Mouse (Mus musculus) MEL (cell line): Measurements from ENCODE around the gene Itpr3. TPM values are rescaled to one million over a fixed set of nuclear protein-coding genes. Genes with fewer than 3 reads are reported as not detected.

Experiments
- DNase-seq: peaks from one replicate; pipeline ENCODE4 v3.0.0; 2011; ENCODE audit warnings: low read depth, low spot score
- H3K27ac ChIP-seq: 2 replicates; pipeline ENCODE4 v1.5.1; 2012; ENCODE audit warnings: low read depth, mild to moderate bottlenecking, control low read depth, low read length, moderate library complexity; ENCODE audit not compliant: control insufficient read depth
- H3K27me3 ChIP-seq, 2 experiments: fragments of 150-350 bp in 1 of 2; sonication (generic) in 1 of 2; 2 replicates each; pipeline ENCODE4 v1.6.1; 2012; ENCODE audit warnings: low read length in 2 of 2, mild to moderate bottlenecking in 2 of 2, improper control_type of control experiment in 1 of 2, moderate library complexity in 1 of 2; ENCODE audit not compliant: insufficient read depth in 2 of 2, control insufficient read depth in 1 of 2
- H3K36me3 ChIP-seq, 2 experiments: 2 replicates each; pipeline ENCODE4 v1.6.1; 2012 to 2014; ENCODE audit warnings: low read length in 2 of 2, improper control_type of control experiment in 1 of 2, inconsistent platforms in 1 of 2, mild to moderate bottlenecking in 1 of 2; ENCODE audit not compliant: insufficient read depth in 2 of 2, control insufficient read depth in 1 of 2
- H3K4me1 ChIP-seq, 2 experiments: fragments of 150-350 bp in 1 of 2; sonication (generic) in 1 of 2; 2 replicates each; pipeline ENCODE4 v1.6.1; 2012; ENCODE audit warnings: low read length in 2 of 2, improper control_type of control experiment in 1 of 2, mild to moderate bottlenecking in 1 of 2; ENCODE audit not compliant: insufficient read depth in 2 of 2, control insufficient read depth in 1 of 2
- H3K4me3 ChIP-seq, 2 experiments: fragments of 150-350 bp in 1 of 2; sonication (generic) in 1 of 2; 2 replicates each; pipeline ENCODE4 v1.5.1; 2012; ENCODE audit warnings: low read depth in 2 of 2, low read length in 2 of 2, mild to moderate bottlenecking in 2 of 2, moderate library complexity in 2 of 2, control low read depth in 1 of 2, improper control_type of control experiment in 1 of 2; ENCODE audit not compliant: control insufficient read depth in 1 of 2, insufficient read depth in 1 of 2
- H3K79me2 ChIP-seq: 2 replicates; pipeline ENCODE4 v1.6.1; 2012; ENCODE audit warnings: mild to moderate bottlenecking, low read length, moderate library complexity; ENCODE audit not compliant: control insufficient read depth, poor library complexity, insufficient read depth
- H3K9ac ChIP-seq: 2 replicates; pipeline ENCODE4 v1.6.1; 2012; ENCODE audit warnings: low read depth, mild to moderate bottlenecking, control low read depth, low read length, moderate library complexity; ENCODE audit not compliant: control insufficient read depth, poor library complexity, severe bottlenecking
- H3K9me3 ChIP-seq: fragments of 150-350 bp; sonication (generic); replicated peaks from 2 replicates; pipeline ENCODE4 v1.6.1; 2012; ENCODE audit warnings: mild to moderate bottlenecking, low read length, improper control_type of control experiment, moderate library complexity; ENCODE audit not compliant: insufficient read depth
- BHLHE40 ChIP-seq: IDR thresholded peaks from 2 replicates; pipeline ENCODE4 v1.6.1; 2012; ENCODE audit warnings: low read depth, mild to moderate bottlenecking, inconsistent platforms, low read length, improper control_type of control experiment, borderline replicate concordance
- CHD1 ChIP-seq: IDR thresholded peaks from 2 replicates; pipeline ENCODE4 v1.6.1; 2012; ENCODE audit warnings: low read depth, mild to moderate bottlenecking, inconsistent platforms, low read length, improper control_type of control experiment
- ELF1 ChIP-seq: IDR thresholded peaks from 2 replicates; pipeline ENCODE4 v1.6.1; 2014; ENCODE audit warnings: low read depth, mild to moderate bottlenecking, inconsistent platforms, low read length, improper control_type of control experiment, moderate library complexity
- EP300 ChIP-seq, 2 experiments: IDR thresholded peaks; 2 replicates each; pipeline ENCODE4 v1.6.1; 2011; ENCODE audit warnings: improper control_type of control experiment in 2 of 2, low read length in 2 of 2, low read depth in 1 of 2, mild to moderate bottlenecking in 1 of 2
- ETS1 ChIP-seq: IDR thresholded peaks from 2 replicates; pipeline ENCODE4 v1.6.1; 2012; ENCODE audit warnings: low read depth, mild to moderate bottlenecking, inconsistent platforms, low read length, improper control_type of control experiment, moderate library complexity
- GATA1 ChIP-seq: IDR thresholded peaks from 2 replicates; pipeline ENCODE4 v1.6.1; 2011; ENCODE audit warnings: low read depth, low read length, improper control_type of control experiment
- HCFC1 ChIP-seq: IDR thresholded peaks from 2 replicates; pipeline ENCODE4 v1.6.1; 2012; ENCODE audit warnings: low read depth, mild to moderate bottlenecking, inconsistent platforms, low read length, improper control_type of control experiment, moderate library complexity
- JUND ChIP-seq: IDR thresholded peaks from 2 replicates; pipeline ENCODE4 v1.6.1; 2011; ENCODE audit warnings: low read depth, mild to moderate bottlenecking, improper control_type of control experiment, low read length
- KAT2A ChIP-seq: conservative IDR thresholded peaks from 2 replicates; pipeline ENCODE4 v1.6.1; 2012; ENCODE audit warnings: low read depth, low read length, improper control_type of control experiment, inconsistent platforms
- MAFK ChIP-seq: IDR thresholded peaks from 2 replicates; pipeline ENCODE4 v1.6.1; 2011; ENCODE audit warnings: low read depth, mild to moderate bottlenecking, low read length, improper control_type of control experiment, borderline replicate concordance
- MEF2A ChIP-seq: IDR thresholded peaks from 2 replicates; pipeline ENCODE4 v1.6.1; 2014; ENCODE audit warnings: low read depth, mild to moderate bottlenecking, inconsistent platforms, low read length, improper control_type of control experiment; ENCODE audit not compliant: poor library complexity, insufficient replicate concordance, severe bottlenecking; ENCODE audit errors: extremely low read depth
- MXI1 ChIP-seq: IDR thresholded peaks from 2 replicates; pipeline ENCODE4 v1.6.1; 2011; ENCODE audit warnings: mild to moderate bottlenecking, low read depth, low read length, improper control_type of control experiment
- NELFE ChIP-seq: IDR thresholded peaks from 2 replicates; pipeline ENCODE4 v1.6.1; 2011; ENCODE audit warnings: low read depth, low read length, improper control_type of control experiment
- POLR2A ChIP-seq, 2 experiments: IDR thresholded peaks; 2 replicates each; pipeline ENCODE4 v1.6.1; 2011 to 2012; ENCODE audit warnings: low read length in 2 of 2, mild to moderate bottlenecking in 2 of 2, control low read depth in 1 of 2, improper control_type of control experiment in 1 of 2, low read depth in 1 of 2, moderate library complexity in 1 of 2; ENCODE audit not compliant: control insufficient read depth in 1 of 2, insufficient read depth in 1 of 2, poor library complexity in 1 of 2
- POLR2AphosphoS2 ChIP-seq: IDR thresholded peaks from 2 replicates; pipeline ENCODE4 v1.6.1; 2011; ENCODE audit warnings: low read length, improper control_type of control experiment
- RAD21 ChIP-seq: IDR thresholded peaks from 2 replicates; pipeline ENCODE4 v1.6.1; 2011; ENCODE audit warnings: mild to moderate bottlenecking, low read depth, low read length, improper control_type of control experiment
- RCOR1 ChIP-seq: IDR thresholded peaks from 2 replicates; pipeline ENCODE4 v1.6.1; 2012; ENCODE audit warnings: low read depth, mild to moderate bottlenecking, inconsistent platforms, low read length, improper control_type of control experiment
- SIN3A ChIP-seq: IDR thresholded peaks from 2 replicates; pipeline ENCODE4 v1.6.1; 2012; ENCODE audit warnings: low read length, improper control_type of control experiment, inconsistent platforms
- SMC3 ChIP-seq: IDR thresholded peaks from 2 replicates; pipeline ENCODE4 v1.6.1; 2011; ENCODE audit warnings: low read depth, low read length, improper control_type of control experiment
- TBP ChIP-seq: IDR thresholded peaks from 2 replicates; pipeline ENCODE4 v1.8.0; 2011; ENCODE audit warnings: low read depth, low read length, improper control_type of control experiment
- TCF12 ChIP-seq: IDR thresholded peaks from 2 replicates; pipeline ENCODE4 v1.6.1; 2014; ENCODE audit warnings: low read depth, mild to moderate bottlenecking, inconsistent platforms, low read length, improper control_type of control experiment, moderate library complexity
- UBTF ChIP-seq: IDR thresholded peaks from 2 replicates; pipeline ENCODE4 v1.6.1; 2012; ENCODE audit warnings: low read depth, mild to moderate bottlenecking, inconsistent platforms, low read length, improper control_type of control experiment, moderate library complexity, borderline replicate concordance; ENCODE audit not compliant: insufficient read depth
- USF1 ChIP-seq: IDR thresholded peaks from 2 replicates; pipeline ENCODE4 v1.6.1; 2014; ENCODE audit warnings: low read depth, mild to moderate bottlenecking, inconsistent platforms, low read length, improper control_type of control experiment, moderate library complexity
- USF2 ChIP-seq, 2 experiments: IDR thresholded peaks; 2 replicates each; pipeline ENCODE4 v1.6.1; 2011 to 2012; ENCODE audit warnings: improper control_type of control experiment in 2 of 2, low read length in 2 of 2, borderline replicate concordance in 1 of 2, inconsistent platforms in 1 of 2, low read depth in 1 of 2, mild to moderate bottlenecking in 1 of 2; ENCODE audit not compliant: insufficient read depth in 1 of 2
- ZC3H11A ChIP-seq: IDR thresholded peaks from 2 replicates; pipeline ENCODE4 v1.6.1; 2012; ENCODE audit warnings: low read depth, mild to moderate bottlenecking, inconsistent platforms, low read length, improper control_type of control experiment
- ZNF384 ChIP-seq: IDR thresholded peaks from 2 replicates; pipeline ENCODE4 v1.6.1; 2012; ENCODE audit warnings: low read depth, mild to moderate bottlenecking, inconsistent platforms, low read length, improper control_type of control experiment
- polyA plus RNA-seq, 2 experiments: library from polyadenylated mRNA; stranded (reverse) in 1 of 2; unstranded in 1 of 2; fragments of >175 nt in 1 of 2; fragments of >200 nt in 1 of 2; gene quantifications; 2 replicates each; pipeline versions ENCODE4 v1.2.1 to v1.2.4; 2012; ENCODE audit warnings: low replicate concordance in 2 of 2, low read depth in 1 of 2; ENCODE audit not compliant: insufficient read length in 2 of 2, insufficient read depth in 1 of 2, missing spikeins in 1 of 2
- total RNA-seq: library from RNA; depleted of rRNA; stranded (reverse); fragments of 300-350 nt; gene quantifications from 2 replicates; pipeline ENCODE4 v1.2.3, GENCODE M21; 2012

Gene Itpr3
- total and polyA plus RNA-seq, 3 experiments: 7.3 to 11.4 TPM; not detected in 1

DNA sequence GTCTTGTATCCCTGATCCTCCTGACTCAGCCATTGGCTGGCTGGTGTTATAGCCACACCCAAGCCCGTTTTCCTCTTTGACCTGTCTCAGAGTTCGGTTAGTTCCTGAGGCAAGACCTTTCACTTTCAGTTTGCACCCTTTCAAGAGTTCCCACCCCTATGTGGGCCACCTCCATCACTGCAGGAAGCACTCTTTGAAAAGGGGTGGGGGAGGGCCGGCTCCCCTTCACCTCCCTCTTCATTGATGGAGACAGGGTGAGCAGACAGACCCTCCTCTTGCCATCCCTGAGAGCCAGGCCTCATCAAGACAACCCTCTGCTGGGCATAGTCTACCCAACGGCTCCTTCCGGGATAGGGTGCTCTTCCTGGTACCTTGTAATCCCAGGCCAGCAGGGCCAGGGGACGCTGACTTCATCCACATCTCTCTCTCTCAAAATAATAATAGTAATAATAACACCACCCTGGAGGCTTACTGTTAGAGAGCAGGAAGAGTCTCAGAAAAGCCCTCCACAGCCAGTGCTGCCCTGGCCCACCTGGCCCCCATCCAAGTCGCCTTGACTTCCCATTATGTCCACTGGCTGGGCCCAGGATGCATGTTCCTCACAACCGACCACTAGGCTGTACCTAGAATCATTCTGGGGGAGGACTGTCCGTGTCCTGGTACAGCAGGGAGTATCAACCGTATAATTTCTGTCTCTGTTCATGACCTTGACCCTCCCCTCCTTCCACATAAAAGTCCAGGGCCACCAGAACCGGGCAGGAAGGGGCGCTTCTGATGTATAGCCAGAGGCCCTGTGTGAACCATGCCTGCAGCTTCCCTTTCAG is 29.4 kb upstream of the Itpr3 start:
- Histone ChIP-seq H3K4me3 (peak overlapping the region; percentile 81 to 92), H3K4me1 (peaks cover 7 to 21% of the 10 kb centered on the region in 2 experiments), H3K79me2 (peaks cover 20% of the 10 kb centered on the region), H3K27ac (peak overlapping the region; percentile 59), H3K9ac (peak overlapping the region; percentile 90), H3K36me3 (peaks cover 2 to 17% of the 10 kb centered on the region in 2 experiments; a peak in 3 of 4 replicates), H3K27me3 (no peaks in the 10 kb centered on the region), H3K9me3 (no peaks in the 10 kb centered on the region)
- DNase-seq: peak; percentile 79
- TF ChIP-seq POLR2A (IDR thresholded peaks at IDR 0.05; ENCODE audit: control insufficient read depth in 1 of 2, insufficient read depth in 1 of 2, low read depth in 1 of 2, low read length in 2 of 2, poor library complexity in 1 of 2): peak in 1 of 2 experiments; percentile 44; a peak in 2 of 4 replicates
- TF ChIP-seq HCFC1: peak; percentile 7; the same call in 1 of the 2 replicates
- TF ChIP-seq ZC3H11A: no peak
- peak; percentile 53; the same call in 1 of the 2 replicates for TF ChIP-seq TBP
- TF ChIP-seq ZNF384: no peak
- TF ChIP-seq ETS1: peak; percentile 67
- TF ChIP-seq ELF1: peak; percentile 48
- TF ChIP-seq USF2 (IDR thresholded peaks at IDR 0.05; ENCODE audit: borderline replicate concordance in 1 of 2, insufficient read depth in 1 of 2, low read depth in 1 of 2, low read length in 2 of 2): no peak
- TF ChIP-seq NELFE: 0 out of 2 replicates have a peak, but pooled peaks have one; percentile 30
- TF ChIP-seq MXI1: 0 out of 2 replicates have a peak, but pooled peaks have one; percentile 5

DNA sequence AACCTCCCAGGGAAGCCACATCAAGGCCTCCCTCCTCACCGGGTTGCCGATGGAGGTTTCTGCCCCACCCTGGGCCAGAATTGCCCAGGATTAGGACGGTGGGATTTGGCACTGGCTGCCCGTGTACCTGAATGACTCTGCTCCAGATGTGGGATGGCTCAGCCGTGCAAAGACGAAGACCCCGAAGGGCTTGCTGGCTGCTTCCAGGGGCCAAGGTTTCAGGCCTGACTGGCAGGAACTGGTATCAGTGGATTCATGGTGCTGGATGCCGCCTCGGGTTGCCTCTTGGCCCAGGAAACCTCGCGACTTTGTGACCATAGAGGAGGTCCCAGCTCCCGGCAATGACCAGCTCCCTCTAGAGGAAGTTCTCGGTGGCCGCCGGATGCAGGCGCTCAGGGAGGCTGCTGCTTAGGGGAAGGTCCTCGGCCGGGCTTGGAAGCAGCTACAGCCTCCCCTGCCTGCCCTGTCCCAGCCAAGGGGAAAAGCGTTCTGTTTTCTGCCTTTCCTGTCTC is 28.8 kb upstream of the Itpr3 start:
- peaks cover 2 to 17% of the 10 kb centered on the region in 2 experiments; a peak in 3 of 4 replicates for H3K36me3 ChIP-seq
- no peaks in the 10 kb centered on the region for H3K9me3 ChIP-seq
- H3K9ac ChIP-seq: peak overlapping the region; percentile 90
- peak; percentile 91 for DNase-seq
- no peaks in the 10 kb centered on the region for H3K27me3 ChIP-seq
- H3K4me3 ChIP-seq: peak overlapping the region; percentile 81 to 92
- peaks cover 20% of the 10 kb centered on the region for H3K79me2 ChIP-seq
- peak overlapping the region; percentile 74 for H3K27ac ChIP-seq
- H3K4me1 ChIP-seq: peaks cover 7 to 21% of the 10 kb centered on the region in 2 experiments
- TF ChIP-seq ZC3H11A (no peak), BHLHE40 (no peak), MEF2A (peak; percentile 58; the same call in 1 of the 2 replicates), POLR2A (IDR thresholded peaks at IDR 0.05; ENCODE audit: control insufficient read depth in 1 of 2, insufficient read depth in 1 of 2, low read depth in 1 of 2, low read length in 2 of 2, poor library complexity in 1 of 2) (peak; percentile 61 to 86; a peak in 3 of 4 replicates), EP300 (IDR thresholded peaks at IDR 0.05; ENCODE audit: low read depth in 1 of 2, low read length in 2 of 2) (0 out of 4 replicates have a peak, but pooled peaks of 1 of the 2 experiments have one; percentile 4), SMC3 (peak; percentile 37), MAFK (no peak), USF1 (0 out of 2 replicates have a peak, but pooled peaks have one; percentile 21), POLR2AphosphoS2 (peak; percentile 63; the same call in 1 of the 2 replicates), GATA1 (no peak), RAD21 (no peak; the same call in 1 of the 2 replicates), ZNF384 (no peak), CHD1 (0 out of 2 replicates have a peak, but pooled peaks have one; percentile 39), JUND (no peak), RCOR1 (no peak; the same call in 1 of the 2 replicates), UBTF (no peak), TCF12 (peak; percentile 70; the same call in 1 of the 2 replicates), SIN3A (peak; percentile 78), ETS1 (peak; percentile 52; the same call in 1 of the 2 replicates), KAT2A (no peak; the same call in 1 of the 2 replicates), ELF1 (no peak), USF2 (IDR thresholded peaks at IDR 0.05; ENCODE audit: borderline replicate concordance in 1 of 2, insufficient read depth in 1 of 2, low read depth in 1 of 2, low read length in 2 of 2) (no peak)
